Mouse (Mus musculus) kidney, embryonic 16.5 days (tissue): ENCODE measurements at regions not wholly inside any gene's neighbourhood (a gene's known extent, or its start where the extent isn't known, plus 50 kb on each side); places are given as distances from the start of the nearest gene placed in this dataset.

ENCODE experiments used
- ATAC-seq: fragments of 200-750 bp; cut with Nextera tagmentation; 2 replicates; pipeline ENCODE4 v1.8.0; 2017; ENCODE audit warnings: moderate TSS enrichment; ENCODE audit not compliant: low FRiP score, low TSS enrichment
- H3K27ac ChIP-seq: fragments of 300-500 bp; sonication (generic); 2 replicates; pipeline ENCODE4 v1.5.1; 2014; ENCODE audit warnings: low read length
- H3K27me3 ChIP-seq: fragments of 300-500 bp; sonication (generic); 2 replicates; pipeline ENCODE4 v1.6.1; 2014; ENCODE audit warnings: low read length, control low read depth, mixed read lengths; ENCODE audit not compliant: insufficient read depth
- H3K36me3 ChIP-seq: fragments of 300-500 bp; sonication (generic); 2 replicates; pipeline ENCODE4 v1.6.1; 2014; ENCODE audit warnings: low read length, control low read depth, mixed read lengths; ENCODE audit not compliant: insufficient read depth
- H3K4me1 ChIP-seq: fragments of 300-500 bp; sonication (generic); 2 replicates; pipeline ENCODE4 v1.6.1; 2014; ENCODE audit warnings: low read length, control low read depth, mixed read lengths; ENCODE audit not compliant: insufficient read depth
- H3K4me2 ChIP-seq: fragments of 300-500 bp; sonication (generic); replicated peaks from 2 replicates; pipeline ENCODE4 v1.6.1; 2014; ENCODE audit warnings: low read depth, low read length
- H3K4me3 ChIP-seq: fragments of 300-500 bp; sonication (generic); 2 replicates; pipeline ENCODE4 v1.5.1; 2014; ENCODE audit warnings: mild to moderate bottlenecking, low read length
- H3K9ac ChIP-seq: fragments of 300-500 bp; sonication (generic); replicated peaks from 2 replicates; pipeline ENCODE4 v1.6.1; 2014; ENCODE audit warnings: low read length
- H3K9me3 ChIP-seq: fragments of 300-500 bp; sonication (generic); 2 replicates; pipeline ENCODE4 v1.6.1; 2016; ENCODE audit warnings: low read length, control low read depth
- WGBS: fragments of 180-500 bp; shearing (Covaris S2); extraction: QIAGEN DNeasy Blood & Tissue Kit; methylation state at CpG from one replicate; pipeline ENCODE4 v1.1.7; 2014; 5-methylcytosine and 5-hydroxymethylcytosine counted together

DNA sequence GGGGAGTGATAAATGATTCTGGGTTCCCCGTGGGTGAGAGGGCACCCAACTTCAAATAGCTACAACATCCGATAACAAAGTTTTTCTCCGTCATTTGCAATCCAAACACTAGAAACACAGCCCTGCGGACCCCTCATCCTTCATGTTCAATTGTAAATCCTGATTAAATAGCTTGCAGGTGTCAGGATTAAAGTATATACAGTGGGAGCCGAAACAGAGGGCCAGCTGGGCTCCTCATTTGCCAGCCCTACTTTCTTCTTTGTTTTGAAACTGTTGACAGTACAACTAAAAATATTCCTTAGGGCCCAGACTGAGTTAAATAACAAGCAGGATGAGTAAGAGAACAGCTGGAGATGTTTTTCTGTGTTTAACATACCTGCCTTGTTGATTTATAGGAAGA, 95.5 kb downstream of the Polr2m start:
- no peak overlapping the region for H3K4me2 ChIP-seq
- H3K4me3 ChIP-seq, result no peak overlapping the region
- H3K9me3 ChIP-seq, result no peaks in the 10 kb centered on the region
- no peak for ATAC-seq
- no peaks in the 10 kb centered on the region for H3K36me3 ChIP-seq
- H3K9ac ChIP-seq, result no peak overlapping the region
- H3K27me3 ChIP-seq, result no peaks in the 10 kb centered on the region
- H3K27ac ChIP-seq, result no peak overlapping the region
- 30% methylated on average over 5 of the region's 5 CpGs for WGBS
- H3K4me1 ChIP-seq, result peaks cover 5% of the 10 kb centered on the region; the same call in 1 of the 2 replicates

DNA sequence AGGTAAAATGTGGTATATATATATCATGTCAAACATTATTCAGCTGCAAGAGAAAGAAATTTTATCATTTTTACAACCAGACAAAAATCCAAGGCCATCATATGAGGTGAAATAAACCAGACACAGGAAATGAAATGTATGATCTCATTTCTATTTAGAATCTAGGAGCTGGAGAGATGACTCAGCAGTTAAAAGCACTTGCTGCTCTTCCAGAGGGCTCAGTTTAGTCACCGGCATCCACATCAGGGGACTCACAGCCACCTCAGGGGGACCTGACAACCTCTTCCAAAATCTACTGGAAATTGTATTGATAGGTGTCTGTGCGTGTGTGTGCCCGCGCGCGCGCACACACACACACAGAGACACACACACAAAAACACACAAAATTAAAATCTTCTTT, 98.3 kb downstream of the Polr2m start:
- no peaks in the 10 kb centered on the region for H3K9me3 ChIP-seq
- H3K27me3 ChIP-seq, result no peaks in the 10 kb centered on the region
- WGBS, result 95% methylated on average over 7 of the region's 7 CpGs
- no peak overlapping the region for H3K27ac ChIP-seq
- H3K4me3 ChIP-seq, result no peak overlapping the region
- H3K9ac ChIP-seq, result no peak overlapping the region
- H3K36me3 ChIP-seq, result no peaks in the 10 kb centered on the region
- H3K4me2 ChIP-seq, result no peak overlapping the region
- peaks cover 5% of the 10 kb centered on the region; the same call in 1 of the 2 replicates for H3K4me1 ChIP-seq
- no peak for ATAC-seq

- H3K27ac ChIP-seq, result no peak overlapping the region
- no peak overlapping the region for H3K4me2 ChIP-seq
- 69% methylated on average over 4 of the region's 4 CpGs for WGBS
Observed at GRCm38 (mm10) chr9:71383901-71384300, 101.8 kb downstream of the Polr2m start.

GRCm38 (mm10) chr9:71379731-71380250, 105.9 kb downstream of the Polr2m start:
- H3K27me3 ChIP-seq, result no peaks in the 10 kb centered on the region
- H3K4me1 ChIP-seq, result no peaks in the 10 kb centered on the region
- no peaks in the 10 kb centered on the region for H3K36me3 ChIP-seq
- H3K9me3 ChIP-seq, result no peaks in the 10 kb centered on the region
- no peak overlapping the region for H3K27ac ChIP-seq
- H3K4me3 ChIP-seq, result no peak overlapping the region
- no peak overlapping the region for H3K4me2 ChIP-seq
- ATAC-seq, result no peak
- 73% methylated on average over 4 of the region's 4 CpGs for WGBS
- H3K9ac ChIP-seq, result no peak overlapping the region

More at GRCm38 (mm10) chr9:71383901-71384300, 101.8 kb downstream of the Polr2m start:
- ATAC-seq, result no peak
- H3K9ac ChIP-seq, result no peak overlapping the region
- no peaks in the 10 kb centered on the region for H3K36me3 ChIP-seq
- H3K27me3 ChIP-seq, result no peaks in the 10 kb centered on the region
- H3K4me3 ChIP-seq, result no peak overlapping the region
- no peaks in the 10 kb centered on the region for H3K4me1 ChIP-seq
- H3K9me3 ChIP-seq, result no peaks in the 10 kb centered on the region

GRCm38 (mm10) chr9:71369760-71370159, 116.0 kb downstream of the Polr2m start:
- Histone ChIP-seq H3K4me2 (no peak overlapping the region), H3K27ac (no peak overlapping the region), H3K27me3 (no peaks in the 10 kb centered on the region), H3K36me3 (no peaks in the 10 kb centered on the region), H3K4me3 (no peak overlapping the region), H3K9me3 (peaks cover 6% of the 10 kb centered on the region; the same call in 1 of the 2 replicates), H3K4me1 (peaks cover 4% of the 10 kb centered on the region), H3K9ac (no peak overlapping the region)
- no peak for ATAC-seq
- 91% methylated on average over 5 of the region's 5 CpGs for WGBS

DNA sequence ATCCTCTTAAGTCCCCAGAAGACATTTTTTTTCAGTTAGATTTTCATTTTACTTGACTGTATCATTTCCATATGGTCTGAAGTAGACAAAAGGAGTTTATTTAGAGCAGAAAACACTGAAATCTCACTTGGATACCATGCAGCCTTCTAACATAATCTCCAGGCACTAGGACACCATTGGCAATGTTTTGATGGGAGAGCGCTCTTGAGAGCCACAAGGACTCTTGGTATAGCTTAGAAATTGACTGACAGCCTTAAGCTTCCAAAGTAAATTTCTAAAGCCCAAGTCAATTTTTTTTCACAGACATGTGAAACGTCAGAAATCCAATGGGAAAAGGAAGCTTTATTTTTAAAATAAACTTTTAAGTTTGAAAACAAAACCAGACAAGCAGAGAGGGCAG, 116.5 kb downstream of the Polr2m start:
- WGBS, result 75% methylated on average over 2 of the region's 2 CpGs
- ATAC-seq, result no peak
- no peaks in the 10 kb centered on the region for H3K36me3 ChIP-seq

DNA sequence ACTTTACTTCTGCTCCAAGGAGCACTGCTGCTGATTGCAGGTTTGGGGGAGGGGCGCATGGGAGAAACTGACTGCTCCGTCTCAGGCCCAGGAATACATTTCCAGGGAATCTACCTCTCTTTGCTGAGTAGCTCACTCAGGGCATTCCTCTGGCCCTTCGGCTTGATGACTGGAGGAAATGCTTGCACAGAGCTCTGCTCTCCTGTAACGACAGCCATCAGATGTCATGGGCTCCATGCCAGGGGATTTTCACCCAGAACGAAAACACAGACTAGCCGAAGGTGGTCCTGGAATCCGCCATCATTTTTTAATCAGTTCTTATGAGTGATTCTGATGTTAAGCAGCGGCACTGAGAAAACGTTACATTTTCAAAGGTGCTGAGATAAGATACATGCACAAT, 119.2 kb downstream of the Polr2m start:
- 58% methylated on average over 9 of the region's 9 CpGs for WGBS
- Histone ChIP-seq H3K27ac (no peak overlapping the region), H3K36me3 (no peaks in the 10 kb centered on the region), H3K9me3 (peaks cover 11% of the 10 kb centered on the region; the same call in 1 of the 2 replicates), H3K27me3 (no peaks in the 10 kb centered on the region), H3K4me1 (peaks cover 17% of the 10 kb centered on the region), H3K4me3 (no peak overlapping the region), H3K9ac (no peak overlapping the region), H3K4me2 (no peak overlapping the region)
- no peak for ATAC-seq

More for the DNA sequence above, 116.5 kb downstream of the Polr2m start:
- Histone ChIP-seq H3K9ac (no peak overlapping the region), H3K4me3 (no peak overlapping the region), H3K27ac (no peak overlapping the region), H3K4me2 (no peak overlapping the region), H3K27me3 (no peaks in the 10 kb centered on the region), H3K9me3 (peaks cover 6% of the 10 kb centered on the region; the same call in 1 of the 2 replicates), H3K4me1 (peaks cover 10% of the 10 kb centered on the region)

GRCm38 (mm10) chr9:71365177-71365738, 120.5 kb downstream of the Polr2m start:
- 39% methylated on average over 12 of the region's 12 CpGs for WGBS
- Histone ChIP-seq H3K4me1 (peaks cover 19% of the 10 kb centered on the region), H3K27me3 (no peaks in the 10 kb centered on the region), H3K27ac (no peak overlapping the region), H3K4me3 (no peak overlapping the region), H3K9ac (no peak overlapping the region), H3K9me3 (peaks cover 11% of the 10 kb centered on the region; the same call in 1 of the 2 replicates), H3K36me3 (no peaks in the 10 kb centered on the region), H3K4me2 (no peak overlapping the region)
- ATAC-seq, result 0 out of 2 replicates have a peak, but pooled peaks have one; percentile 10

GRCm38 (mm10) chr9:71364047-71364665, 121.6 kb downstream of the Polr2m start:
- Histone ChIP-seq H3K9ac (no peak overlapping the region), H3K27ac (no peak overlapping the region), H3K4me3 (no peak overlapping the region), H3K27me3 (no peaks in the 10 kb centered on the region), H3K4me2 (no peak overlapping the region), H3K9me3 (peaks cover 11% of the 10 kb centered on the region; the same call in 1 of the 2 replicates), H3K36me3 (no peaks in the 10 kb centered on the region), H3K4me1 (peaks cover 19% of the 10 kb centered on the region)
- ATAC-seq, result no peak
- 66% methylated on average over 8 of the region's 8 CpGs for WGBS

- H3K9ac ChIP-seq, result no peak overlapping the region
- H3K27me3 ChIP-seq, result no peaks in the 10 kb centered on the region
- ATAC-seq, result no peak
- H3K9me3 ChIP-seq, result 0 out of 2 replicates have a peak, but pooled peaks cover 4% of the 10 kb centered on the region
- no peaks in the 10 kb centered on the region for H3K36me3 ChIP-seq
- H3K27ac ChIP-seq, result peak overlapping the region; percentile 92; the same call in 1 of the 2 replicates
- no peak overlapping the region for H3K4me3 ChIP-seq
- H3K4me1 ChIP-seq, result peaks cover 19% of the 10 kb centered on the region
- no peak overlapping the region for H3K4me2 ChIP-seq
Observed at GRCm38 (mm10) chr9:71362401-71362800, 123.3 kb downstream of the Polr2m start.
